Mouse (Mus musculus) kidney, postnatal 36 days (tissue): ENCODE measurements around the gene Gkn2.

Source experiments
- DNase-seq, 2 experiments: peaks; one replicate each; pipeline ENCODE4 v3.0.0; 2021 to 2022; ENCODE audit warnings: mixed read lengths in 2 of 2

Gene Gkn2

DNA sequence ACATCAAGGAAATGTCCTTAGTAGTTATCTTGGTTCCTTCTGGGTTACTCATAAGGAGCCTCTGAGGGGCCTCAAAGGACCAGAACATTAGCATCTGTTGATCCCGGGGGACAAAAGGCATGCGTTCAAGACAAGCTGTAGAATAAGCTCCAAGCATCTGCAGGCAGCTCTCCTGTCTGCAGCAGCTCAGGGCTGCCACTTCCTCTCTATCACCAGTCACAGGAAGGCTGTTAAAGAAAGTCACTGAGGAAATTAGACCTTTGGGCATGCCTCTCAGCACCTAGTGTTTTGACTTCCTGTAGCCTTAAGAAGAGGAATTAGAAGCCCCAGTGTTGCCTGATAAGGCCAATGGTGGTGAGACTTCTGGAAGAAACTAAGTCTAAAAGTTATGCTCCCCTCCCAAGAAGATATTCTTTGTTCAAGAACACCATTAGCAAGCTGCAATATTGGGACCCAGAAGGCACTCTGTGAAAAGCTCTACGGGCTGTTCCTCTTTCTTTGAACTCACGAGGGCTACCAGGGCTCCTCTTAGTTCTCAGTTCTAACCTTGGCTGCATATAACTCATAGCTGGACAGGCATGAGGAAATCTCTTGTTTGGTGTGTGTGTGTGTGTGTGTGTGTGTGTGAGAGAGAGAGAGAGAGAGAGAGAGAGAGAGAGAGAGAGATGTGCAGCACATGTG is 26.9 kb downstream of the Gkn2 start:
- DNase-seq = no peak

DNA sequence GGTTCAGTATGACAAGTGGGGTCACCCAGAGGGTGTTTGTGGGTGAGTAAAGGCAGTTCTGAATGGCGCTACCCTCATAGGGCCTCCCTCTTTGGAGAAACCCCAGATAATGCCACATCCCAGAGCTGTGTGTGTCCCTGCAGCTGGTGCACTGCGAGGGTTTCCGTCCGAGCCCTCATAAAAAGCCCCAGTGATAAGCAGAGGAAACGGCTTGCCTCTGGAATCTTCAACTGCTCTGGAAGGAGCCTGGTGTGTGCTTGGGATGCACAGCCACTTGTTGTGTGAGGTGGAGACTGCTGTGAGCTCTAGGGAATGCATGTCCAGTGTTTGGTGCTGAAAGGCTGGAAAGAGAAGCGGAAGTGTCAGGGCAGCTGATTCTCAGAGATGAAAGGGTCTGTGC is 28.3 kb downstream of the Gkn2 start:
- DNase-seq = no peak

DNA sequence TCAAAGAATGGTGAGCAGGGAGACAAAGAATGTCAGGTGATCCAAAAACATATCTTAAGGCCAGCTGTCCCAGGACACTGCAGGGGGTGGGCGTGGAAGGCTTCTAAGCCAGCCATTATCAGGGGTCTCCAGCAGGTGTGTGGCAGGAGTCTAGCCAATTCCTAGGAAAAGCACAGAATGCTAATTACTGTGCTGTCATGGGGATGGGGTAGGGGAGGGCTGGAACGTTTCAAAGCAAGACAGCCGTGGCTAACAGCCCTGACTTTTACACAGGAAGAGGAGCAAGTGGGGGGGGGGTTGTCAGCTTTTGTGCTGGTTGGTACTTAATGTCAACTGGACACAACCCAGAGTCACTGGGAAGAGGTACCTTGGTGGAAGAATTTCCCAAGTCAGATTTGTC is 38.9 kb downstream of the Gkn2 start:
- DNase-seq = no peak

DNA sequence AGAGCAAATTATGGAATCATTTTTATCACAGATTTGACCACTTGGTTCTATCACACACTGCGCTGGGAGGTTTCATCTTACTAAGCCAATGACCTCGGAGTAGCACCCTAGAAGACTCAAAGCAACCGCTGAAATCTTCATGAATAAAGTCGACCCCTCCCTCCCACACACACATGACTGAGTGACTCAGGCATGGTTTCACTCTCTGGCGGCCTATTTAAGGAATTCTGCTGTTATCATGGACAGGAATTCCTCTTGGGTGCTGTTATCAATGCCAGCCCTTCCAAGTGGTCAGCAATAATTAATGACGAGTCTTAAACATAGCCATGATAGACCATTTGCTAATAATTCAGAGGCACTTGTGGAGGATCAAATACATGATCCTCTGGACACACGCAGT is 49.1 kb downstream of the Gkn2 start:
- DNase-seq = no peak

DNA sequence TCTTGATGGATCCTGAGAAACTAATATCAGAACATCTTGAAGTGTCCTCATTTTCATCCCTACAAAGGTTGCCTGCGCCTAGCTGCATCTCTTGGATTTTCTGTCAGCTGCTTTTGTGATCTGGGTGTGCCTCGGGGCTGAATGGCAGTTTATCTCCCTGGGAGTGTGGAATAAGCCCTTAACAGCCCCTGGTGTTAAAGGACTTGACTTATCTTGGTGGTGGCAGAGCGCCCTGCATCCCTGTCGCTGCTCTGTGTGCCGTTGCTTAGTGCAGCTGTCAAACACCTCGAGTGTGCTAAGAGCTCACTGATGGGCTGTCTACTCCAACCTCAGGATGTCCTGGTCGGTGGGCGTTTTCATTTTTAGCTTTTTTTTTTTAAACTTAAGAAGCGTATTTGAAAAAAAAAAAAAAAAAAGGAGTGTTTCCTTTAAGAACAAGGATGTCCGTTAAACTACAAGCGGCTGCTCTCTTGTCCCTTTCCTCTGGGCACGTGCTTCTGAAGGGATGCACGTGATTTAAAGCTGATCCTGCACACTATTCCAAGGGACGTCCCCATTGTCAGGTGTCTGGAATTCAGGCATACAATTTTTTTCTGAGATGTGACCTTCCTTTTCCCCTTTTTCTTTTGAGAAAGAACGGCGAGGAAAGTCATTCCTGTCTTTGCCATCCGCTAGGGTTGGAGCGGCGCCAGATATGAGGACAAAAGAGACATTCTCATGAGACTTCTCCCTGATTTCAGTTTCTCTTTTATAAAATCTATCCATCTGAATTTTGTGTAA is 51.1 kb downstream of the Gkn2 start:
- DNase-seq = peak; percentile 40 to 69

DNA sequence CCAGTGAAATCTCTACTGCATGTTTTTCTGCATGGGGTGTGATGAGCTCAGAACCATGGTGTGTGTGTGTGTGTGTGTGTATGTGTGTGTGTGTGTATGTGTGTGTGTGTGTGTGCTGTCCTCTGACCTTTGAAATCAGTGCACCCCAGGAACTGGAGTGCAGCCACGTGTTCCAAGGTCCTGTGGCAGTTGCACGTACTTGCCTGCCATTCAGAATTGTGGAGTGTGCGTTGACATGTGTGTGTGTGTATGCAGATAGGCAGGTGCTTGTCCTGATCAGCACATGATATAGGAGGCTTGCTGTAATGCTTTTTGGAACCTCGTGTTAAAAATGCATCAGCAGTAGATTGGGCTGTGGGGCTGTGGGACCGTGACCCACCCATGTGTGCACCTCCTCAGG is 53.8 kb downstream of the Gkn2 start:
- peak in 1 of 2 experiments; percentile 6 for DNase-seq

DNA sequence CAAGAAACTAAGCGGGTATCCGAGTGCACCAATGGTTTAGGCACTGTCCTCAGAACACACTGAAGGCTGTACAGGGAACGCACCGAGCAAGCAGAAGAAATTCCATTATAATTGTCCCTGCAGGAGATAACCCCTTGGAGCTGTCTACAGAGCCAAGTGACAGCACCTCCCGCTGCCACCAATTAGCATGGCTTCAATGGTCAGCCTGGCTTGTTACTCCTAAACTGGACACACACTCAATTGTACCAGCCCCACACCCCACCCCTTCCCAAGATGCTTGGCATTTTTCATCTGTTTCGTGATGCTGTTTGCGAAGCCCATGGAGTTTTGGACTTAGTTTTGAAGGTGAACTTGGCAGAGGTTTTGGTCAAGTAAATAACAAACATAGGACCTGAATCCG is 54.5 kb downstream of the Gkn2 start:
- no peak for DNase-seq

DNA sequence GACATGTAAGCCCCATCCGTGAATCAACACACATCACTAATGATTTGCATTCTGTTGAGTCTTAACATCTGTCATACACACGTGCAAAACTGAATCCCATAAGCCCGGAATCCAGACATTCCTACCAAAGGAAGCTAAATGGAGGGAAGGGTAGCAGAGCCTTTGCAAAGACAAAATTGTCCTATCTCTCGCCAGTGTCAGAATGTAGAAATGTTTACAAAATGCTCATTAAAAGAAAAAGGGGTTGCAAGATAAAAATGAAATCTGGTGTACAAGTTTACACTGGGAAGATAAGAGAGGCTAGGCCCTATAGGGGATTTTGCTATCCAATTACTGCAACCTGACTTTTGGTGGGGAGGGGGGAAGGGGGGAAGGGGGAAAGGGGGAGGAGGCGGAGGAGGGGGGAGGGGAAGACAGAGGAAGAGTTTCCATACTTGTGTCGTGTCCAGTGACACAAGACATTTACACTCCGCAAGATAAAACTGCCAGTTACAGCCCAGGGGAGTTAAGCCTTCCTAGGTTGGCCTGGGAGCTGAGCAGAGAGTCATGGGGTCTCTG is 55.4 kb downstream of the Gkn2 start, which contains the start of gene Bmp10:
TSS of gene Bmp10 (plus strand) at position 508 of the 558 bp plus-strand sequence.
- DNase-seq = no peak
